Mouse (Mus musculus): ENCODE measurements around the gene AI661453.

GRCm38 (mm10) chr17:47440359-47440890, 4.0 kb downstream of the AI661453 start:
- TF ChIP-seq CTCF (IDR thresholded peaks at IDR 0.05; ENCODE audit: low read depth, low read length) (no peak), EP300 (IDR thresholded peaks at IDR 0.05; ENCODE audit: insufficient read depth, low read depth, low read length) (peak; percentile 76)

All from ES-Bruce4 (cell line).